Mouse (Mus musculus) layer of hippocampus, adult 9-11 months (tissue): ENCODE measurements around the gene Klk10.

Experiments
- DNase-seq: peaks from one replicate; pipeline ENCODE4 v3.0.0; 2022

Gene Klk10

GRCm38 (mm10) chr7:43797333-43797769 is 16.5 kb downstream of the Klk10 start, which contains the start of gene Klk8:
Gene Klk8, plus strand, starts transcription at chr7:43797577.
- no peak for DNase-seq

GRCm38 (mm10) chr7:43797844-43798462 is 17.1 kb downstream of the Klk10 start:
- DNase-seq: no peak

GRCm38 (mm10) chr7:43799876-43800275 is 19.0 kb downstream of the Klk10 start:
- DNase-seq: no peak

GRCm38 (mm10) chr7:43810994-43811393 is 30.2 kb downstream of the Klk10 start, which contains the start of gene Klk7:
Gene Klk7, plus strand, starts transcription at chr7:43811294.
- DNase-seq: no peak

GRCm38 (mm10) chr7:43815211-43815610 is 34.4 kb downstream of the Klk10 start:
- no peak for DNase-seq

- no peak for DNase-seq
Measured at GRCm38 (mm10) chr7:43816746-43817145, 35.9 kb downstream of the Klk10 start.

DNA sequence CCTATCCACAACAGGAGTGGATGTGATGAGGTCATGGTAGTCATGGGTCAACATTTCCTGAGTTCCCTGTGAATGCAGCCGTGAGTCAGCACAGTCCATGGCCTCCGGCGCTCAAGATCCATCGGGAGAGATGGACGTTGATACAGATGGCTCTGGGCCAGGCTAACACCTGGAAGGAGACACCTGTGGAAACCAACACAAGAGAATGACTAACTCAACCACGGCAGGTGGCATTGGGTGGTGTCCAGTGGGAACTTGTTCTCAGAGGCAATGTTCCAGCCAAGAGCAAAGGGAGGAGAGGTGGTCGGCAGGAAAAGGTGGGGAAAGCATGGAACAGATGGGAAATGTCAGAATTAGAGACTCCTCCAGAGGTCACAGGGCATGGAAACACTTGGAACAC is 40.7 kb downstream of the Klk10 start:
- no peak for DNase-seq

DNA sequence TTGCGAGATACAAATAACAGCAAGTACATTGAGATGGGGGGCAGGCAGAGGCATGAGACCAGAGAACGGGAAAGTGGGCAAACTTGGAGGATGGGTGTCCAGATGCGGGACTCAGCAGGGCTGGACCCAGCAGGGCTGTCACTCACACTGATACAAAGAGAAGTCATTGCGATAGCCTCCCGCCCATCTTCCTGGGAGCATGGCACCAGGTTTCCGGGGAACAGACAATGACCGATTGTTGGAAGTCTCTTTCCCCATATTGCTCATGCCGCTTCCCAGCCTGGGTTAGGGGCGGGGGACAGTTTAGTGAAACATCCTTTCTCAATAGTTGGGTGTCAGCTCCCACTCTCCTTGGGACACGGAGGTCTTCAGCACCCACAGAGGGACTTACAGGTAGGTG is 43.4 kb downstream of the Klk10 start, which contains the start of gene Klk6:
Gene Klk6, plus strand, starts transcription at position 301 of the 400 bp plus-strand sequence.
- no peak for DNase-seq

DNA sequence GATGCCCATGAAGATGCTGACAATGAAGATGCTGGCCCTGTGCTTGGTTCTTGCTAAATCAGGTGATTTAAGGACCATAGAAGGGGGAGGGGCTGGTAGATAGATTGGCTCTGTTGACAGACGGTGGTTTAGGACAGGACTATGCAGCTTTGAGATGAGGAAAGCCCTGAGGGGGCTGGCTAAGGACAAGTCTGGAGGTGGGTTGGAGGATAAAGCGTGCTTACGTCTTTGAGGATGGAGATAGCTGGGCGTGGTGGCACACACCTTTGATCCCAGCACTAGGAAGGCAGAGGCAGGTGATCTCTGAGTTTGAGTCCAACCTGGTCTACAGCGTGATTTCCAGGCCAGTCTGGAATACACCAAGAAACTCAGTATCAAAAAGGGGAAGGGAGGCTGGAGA is 45.2 kb downstream of the Klk10 start:
- no peak for DNase-seq

- no peak for DNase-seq
Measured at GRCm38 (mm10) chr7:43827706-43828105, 46.9 kb downstream of the Klk10 start.

GRCm38 (mm10) chr7:43829006-43829405 is 48.2 kb downstream of the Klk10 start:
- no peak for DNase-seq
